Mouse (Mus musculus) heart, postnatal 36 days (tissue): ENCODE measurements around the gene Rbm15. TPM values are rescaled to one million over a fixed set of nuclear protein-coding genes. Genes with fewer than 3 reads are reported as not detected.

Experiments
- DNase-seq, 2 experiments: peaks; one replicate each; pipeline ENCODE4 v3.0.0; 2021 to 2022
- intact Hi-C: fragments of 180-260 bp; cut with DNase I; formaldehyde crosslinking; loops from one replicate; pipeline ENCODE4 v1.15.1; 2025
- total RNA-seq, 2 experiments: library from RNA; stranded (reverse); gene quantifications; 2 replicates each; pipeline ENCODE4 v1.2.3; 2021

Gene Rbm15
- total RNA-seq = 10 to 100 TPM; 22.5 to 24.4 TPM

DNA sequence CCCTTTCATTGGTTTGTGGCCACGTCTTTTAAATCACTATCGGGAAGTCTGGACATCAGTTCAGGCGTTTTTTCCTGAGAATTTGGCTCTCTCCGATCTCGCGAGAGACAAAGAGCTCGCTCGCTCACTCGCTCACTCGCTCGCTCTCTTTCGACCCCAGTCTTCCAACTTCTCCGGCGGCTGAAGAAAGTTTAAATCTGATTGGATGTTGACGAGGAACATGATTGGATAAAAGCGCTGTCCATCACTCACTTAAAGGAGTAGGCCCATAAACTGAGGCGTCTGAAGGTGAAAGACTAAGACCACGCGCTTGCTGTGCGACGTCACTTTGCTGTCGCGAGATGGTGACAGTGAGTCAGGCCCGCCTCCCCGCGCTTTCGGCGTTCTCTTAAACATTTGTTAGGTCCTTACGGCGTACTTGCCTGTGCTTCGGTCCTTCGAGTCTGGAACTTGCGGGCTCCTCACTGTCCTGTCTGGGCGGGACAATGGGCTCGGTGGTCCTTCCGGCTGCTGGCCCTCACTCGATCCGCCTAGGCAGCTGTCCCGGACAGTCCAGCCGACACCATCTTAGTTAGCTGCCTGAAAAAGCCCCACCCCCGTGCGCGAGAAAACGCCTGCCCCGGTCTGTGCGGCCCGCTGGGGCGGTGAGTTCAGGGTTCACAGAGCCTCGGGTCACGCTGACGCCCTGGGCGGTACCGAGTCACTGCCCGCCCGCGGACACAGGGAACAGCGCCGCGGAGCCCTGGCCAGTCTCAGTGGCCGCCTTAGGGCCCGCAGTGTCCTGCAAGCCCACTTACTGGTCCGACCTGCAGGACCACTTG lies at the start of gene Rbm15:
TSS of gene Rbm15 (minus strand) at position 293 of the 821 bp plus-strand sequence.
- intact Hi-C loops = loop anchor here (2.0 kb wide), 1 partner anchor 55 kb away; the partner anchor contains the start of gene Lamtor5
- DNase-seq = peak; percentile 92 to 95

GRCm38 (mm10) chr3:107379422-107379821 lies 45.9 kb upstream of the Rbm15 start:
- intact Hi-C loops = loop anchor here (2.0 kb wide), 1 partner anchor 19 kb away; no protein-coding TSS in a partner anchor
- peak; percentile 72 to 76 for DNase-seq

DNA sequence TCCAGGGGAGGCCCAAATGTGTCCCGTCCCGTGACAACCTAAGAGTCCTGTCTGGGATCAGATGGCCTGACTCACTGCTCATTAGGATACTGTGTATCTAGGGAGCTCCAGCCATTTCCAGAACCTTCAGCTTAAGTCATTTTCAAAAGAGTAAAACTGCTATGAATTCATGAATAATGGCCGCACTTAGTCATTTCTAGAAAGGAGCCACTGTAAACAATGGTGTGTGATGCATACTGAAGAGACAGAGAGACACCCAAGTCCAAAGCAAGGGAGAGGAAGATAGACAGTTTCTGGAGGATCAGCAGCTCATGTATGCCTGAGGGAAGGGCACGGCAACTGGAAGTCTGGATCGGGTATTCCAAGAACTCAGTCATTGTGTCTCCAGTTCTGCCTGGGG lies 45.2 kb upstream of the Rbm15 start:
- intact Hi-C loops = loop anchor here (2.0 kb wide), 1 partner anchor 18 kb away; no protein-coding TSS in a partner anchor

DNA sequence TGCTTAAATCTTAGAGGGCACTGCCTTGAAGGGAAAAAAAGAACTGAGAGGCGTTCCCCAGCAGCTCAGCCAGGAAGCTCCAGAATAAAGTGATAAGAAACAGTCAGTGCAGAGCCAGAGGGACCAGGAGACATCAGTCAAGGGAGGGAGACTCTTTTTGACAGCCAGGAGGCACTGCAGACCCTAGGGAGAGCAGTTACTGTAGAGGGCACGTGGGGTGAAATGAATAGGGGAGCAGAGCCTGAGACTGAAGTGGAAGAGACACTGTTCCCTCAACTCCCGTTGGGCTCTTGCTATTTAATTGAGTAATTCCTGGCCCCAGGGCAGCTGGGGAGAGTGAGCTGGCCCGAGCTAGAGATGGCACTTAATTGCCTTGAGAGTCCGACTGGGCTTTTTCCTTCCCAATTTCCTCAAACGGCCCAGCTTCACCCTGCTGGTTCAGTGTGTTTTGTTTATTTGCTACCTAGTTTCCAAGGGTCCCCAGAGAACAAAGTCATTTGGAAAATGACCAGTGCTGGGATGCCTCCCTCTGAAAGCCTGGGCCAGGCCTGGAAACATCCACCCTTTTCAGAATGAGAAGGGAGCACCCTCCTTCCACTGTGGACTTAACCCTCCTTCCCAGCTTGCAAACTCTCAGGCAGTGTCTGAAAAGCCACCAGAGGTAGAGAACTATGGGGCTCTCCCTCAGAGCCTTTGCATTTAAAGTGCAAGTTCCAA lies 41.6 kb upstream of the Rbm15 start:
- peak in 1 of 2 experiments; percentile 12 for DNase-seq
- intact Hi-C loops = no loop called here

More for the DNA sequence above, 45.2 kb upstream of the Rbm15 start:
- no peak for DNase-seq

DNA sequence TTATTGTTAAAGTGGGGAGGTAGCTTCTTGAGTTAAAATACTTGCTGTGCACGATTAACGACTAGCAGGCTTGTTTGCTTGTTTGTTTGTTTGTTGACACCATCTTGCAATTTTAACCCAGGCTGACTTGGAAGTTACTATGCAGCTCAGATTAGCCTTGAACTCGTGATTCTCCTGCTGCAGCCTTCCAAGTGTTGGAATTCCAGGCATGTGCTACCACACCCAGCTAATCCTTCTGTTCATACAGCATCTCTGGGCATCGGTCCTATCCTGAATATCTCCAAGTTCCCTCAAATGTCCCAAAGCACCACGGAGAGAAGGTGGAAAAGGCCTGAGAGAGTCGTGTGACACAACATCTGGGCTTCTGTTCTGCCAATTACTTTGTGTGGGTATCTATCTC lies 35.7 kb upstream of the Rbm15 start:
- intact Hi-C loops = no loop called here
- DNase-seq = no peak

- no peak for DNase-seq
- intact Hi-C loops = no loop called here
Observed at GRCm38 (mm10) chr3:107367938-107368599, 34.6 kb upstream of the Rbm15 start.

DNA sequence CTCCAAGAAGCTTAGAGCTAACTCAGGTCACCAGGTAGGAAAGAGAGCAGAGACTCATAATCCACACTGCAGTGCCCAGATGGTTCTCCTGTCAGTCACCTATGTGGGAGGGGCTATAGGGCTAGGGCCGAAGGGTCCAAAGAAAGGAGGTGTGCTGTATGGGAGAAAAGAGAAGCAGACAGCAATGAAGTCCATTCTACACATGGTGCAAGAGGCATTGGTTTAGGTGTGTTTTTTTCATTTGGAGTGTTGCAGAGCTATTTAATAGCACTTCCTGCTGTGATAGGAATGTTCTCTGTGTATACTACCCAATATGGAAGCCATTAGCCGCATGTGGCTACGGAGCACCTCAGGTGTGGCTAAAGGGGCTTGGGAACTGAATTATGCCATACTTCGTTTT lies 31.9 kb upstream of the Rbm15 start:
- no peak for DNase-seq

DNA sequence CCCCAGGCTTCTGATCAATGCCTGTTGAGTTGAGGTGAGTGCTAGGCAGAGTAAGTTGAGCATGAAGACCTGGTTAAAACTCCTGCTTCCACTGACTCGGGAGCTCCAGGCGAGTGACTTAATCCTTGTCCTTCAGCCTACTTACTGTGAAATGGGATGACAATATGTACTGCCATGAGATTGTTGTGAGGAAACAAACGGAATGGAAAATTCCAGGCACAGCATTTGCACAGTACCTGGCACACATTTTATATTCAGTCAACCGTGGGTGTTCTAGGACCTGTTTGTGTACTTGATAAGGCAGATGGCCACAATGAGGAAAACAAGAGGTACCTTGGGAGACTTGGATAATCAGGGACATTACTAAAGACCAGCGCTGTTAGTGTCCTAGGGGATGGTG lies 29.9 kb upstream of the Rbm15 start:
- DNase-seq = no peak
- intact Hi-C loops = no loop called here

More for the DNA sequence above, 31.9 kb upstream of the Rbm15 start:
- intact Hi-C loops = no loop called here

DNA sequence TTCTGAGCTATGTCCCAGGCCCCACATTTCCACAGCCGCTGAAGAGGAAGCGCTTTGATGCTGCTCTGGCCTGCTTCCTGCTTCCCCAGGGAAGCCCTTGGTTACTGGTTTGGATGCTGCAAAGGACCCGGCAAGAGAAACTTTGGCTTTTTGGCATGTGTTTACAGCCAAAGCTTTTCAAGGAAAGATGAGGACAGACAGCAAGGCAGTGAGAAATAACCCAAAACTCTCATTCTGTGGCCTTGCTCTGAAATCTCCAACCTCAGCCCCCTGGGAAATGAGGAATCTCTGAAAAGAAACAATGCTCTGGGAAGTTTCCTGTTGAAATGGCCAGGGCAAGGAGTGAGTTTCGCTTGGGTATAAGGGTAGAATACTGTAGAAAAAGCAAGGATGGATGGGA lies 26.9 kb upstream of the Rbm15 start:
- peak in 1 of 2 experiments; percentile 22 for DNase-seq
- intact Hi-C loops = loop anchor here (2.0 kb wide), 1 partner anchor 18 kb away; no protein-coding TSS in a partner anchor

DNA sequence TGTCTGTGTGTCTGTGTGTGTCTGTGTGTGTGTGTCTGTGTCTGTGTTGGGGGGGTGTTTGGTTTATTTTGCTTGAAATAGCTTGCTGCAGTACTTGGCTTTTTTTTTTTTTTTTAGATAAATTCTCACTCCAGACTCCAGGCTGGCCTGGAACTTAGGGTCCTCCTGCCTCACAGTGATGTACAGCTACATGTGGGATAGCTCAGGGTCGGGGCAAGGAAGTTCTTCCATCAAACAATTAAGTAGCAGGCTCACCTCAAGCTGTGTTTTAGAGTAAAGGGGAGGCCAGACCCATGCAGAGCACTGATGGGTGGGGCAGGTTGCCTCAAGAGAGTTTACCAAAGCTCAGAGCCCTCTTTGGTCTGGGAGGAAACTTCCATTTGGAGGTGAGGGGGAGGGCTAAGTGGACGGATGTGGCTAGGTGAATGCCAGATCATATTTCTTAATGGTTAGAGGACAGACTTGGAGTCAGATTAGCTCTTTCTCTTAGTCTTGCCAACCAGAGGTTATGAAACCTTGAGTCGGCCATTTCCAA lies 24.3 kb upstream of the Rbm15 start:
- intact Hi-C loops = loop anchor here (1.0 to 5.0 kb wide), 3 partner anchors 105 to 125 kb away; partner anchors contain the start of gene A630076J17Rik
- DNase-seq = no peak

DNA sequence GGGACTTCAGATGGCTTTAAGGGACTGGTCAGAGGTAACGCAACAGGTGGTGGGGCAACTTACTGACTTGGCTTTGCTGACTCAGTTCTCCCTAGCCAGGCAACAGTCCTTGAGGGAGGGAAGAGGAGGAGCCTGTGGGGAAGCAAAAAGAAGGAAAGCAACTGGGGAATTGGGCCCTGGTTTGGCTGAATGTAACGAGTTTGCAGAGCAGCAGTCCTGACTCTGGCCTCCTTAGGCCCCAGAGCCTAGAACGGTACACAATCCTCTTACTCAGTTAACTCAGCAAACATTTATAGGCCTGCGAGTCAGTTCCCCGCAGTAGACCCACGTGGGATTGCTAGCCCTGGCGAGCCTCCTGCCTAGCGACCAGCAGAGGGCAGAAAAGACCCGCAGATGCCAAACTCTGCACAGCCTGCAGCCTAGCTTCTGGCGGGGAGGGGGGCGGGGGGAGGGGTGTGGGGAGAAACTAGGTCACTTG lies 23.5 kb upstream of the Rbm15 start:
- intact Hi-C loops = loop anchor here (1.0 to 5.0 kb wide), 3 partner anchors 105 to 125 kb away; partner anchors contain the start of gene A630076J17Rik
- DNase-seq = peak; percentile 78 to 81

DNA sequence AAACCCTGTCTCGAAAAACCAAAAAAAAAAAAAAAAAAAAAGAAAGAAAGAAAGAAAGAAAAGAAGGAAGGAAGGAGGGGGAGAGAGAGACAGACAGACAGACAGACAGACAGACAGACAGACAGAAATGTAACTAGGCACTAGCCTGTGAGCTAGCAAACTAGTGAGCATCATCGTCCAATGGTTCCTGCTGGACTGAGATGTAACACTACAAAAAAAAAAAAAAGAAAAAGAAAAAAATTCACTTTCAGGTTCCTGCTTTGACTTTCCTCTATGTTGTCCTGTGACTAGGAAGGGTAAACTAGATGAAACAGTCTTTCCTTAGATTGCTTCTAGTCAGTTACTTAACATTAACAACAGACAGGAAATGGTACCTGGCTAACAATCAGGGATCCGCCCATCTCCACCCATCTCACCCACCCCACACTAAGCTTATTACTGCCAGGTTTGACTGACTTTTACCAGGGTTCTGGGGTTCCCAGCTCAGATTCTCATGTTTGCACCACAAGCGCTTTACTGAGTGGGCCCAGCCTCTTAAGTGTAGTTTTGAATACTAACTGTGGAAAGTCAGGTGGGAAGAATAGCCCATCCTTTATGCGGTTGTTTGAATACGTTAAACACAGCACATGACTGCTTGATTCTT lies 22.3 kb upstream of the Rbm15 start:
- no peak for DNase-seq
- intact Hi-C loops = loop anchor here (5.0 kb wide), 1 partner anchor 123 kb away; the partner anchor contains the start of gene A630076J17Rik

DNA sequence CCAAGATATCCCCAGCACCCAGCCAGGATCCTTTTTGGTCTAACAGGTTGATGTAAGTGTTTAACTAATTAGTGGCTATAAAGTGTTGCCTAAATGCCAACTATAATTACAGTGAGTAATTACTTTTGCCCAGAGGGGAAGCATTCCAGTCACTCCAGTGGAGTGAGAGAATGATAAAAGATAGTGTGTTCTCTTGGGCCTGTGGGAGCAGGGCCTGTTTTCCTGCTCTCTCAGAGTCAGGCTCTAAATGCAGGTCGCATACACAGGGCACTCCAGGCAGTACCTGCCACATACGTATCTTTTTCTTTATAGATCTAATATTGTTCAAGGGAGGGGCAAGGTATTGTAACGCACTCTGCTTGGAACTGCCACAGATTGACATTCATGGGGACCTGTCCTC lies 18.2 kb upstream of the Rbm15 start:
- no peak for DNase-seq
- intact Hi-C loops = no loop called here

- no peak for DNase-seq
- intact Hi-C loops = no loop called here
Observed at GRCm38 (mm10) chr3:107349006-107349405, 15.5 kb upstream of the Rbm15 start.

GRCm38 (mm10) chr3:107345033-107345725 lies 11.7 kb upstream of the Rbm15 start:
- DNase-seq = no peak
- intact Hi-C loops = no loop called here

DNA sequence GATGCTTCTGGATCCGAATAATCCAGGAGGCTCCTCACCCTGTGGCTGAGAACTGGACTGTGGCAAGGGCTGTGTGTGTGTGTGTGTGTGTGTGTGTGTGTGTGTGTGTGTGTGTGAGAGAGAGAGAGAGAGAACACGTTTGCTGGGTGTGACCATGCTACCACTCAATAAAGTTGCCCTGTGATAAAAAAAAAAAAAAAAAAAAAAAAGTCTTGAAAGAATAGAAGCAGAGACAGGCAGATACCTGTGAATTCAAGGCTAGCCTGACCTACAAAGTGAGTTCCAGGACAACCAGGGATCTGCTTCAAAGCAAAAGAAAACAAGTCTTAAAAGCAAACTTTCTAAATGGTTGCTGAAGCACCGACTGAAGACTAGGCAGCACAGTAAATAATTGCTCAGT lies 10.5 kb upstream of the Rbm15 start:
- intact Hi-C loops = no loop called here

DNA sequence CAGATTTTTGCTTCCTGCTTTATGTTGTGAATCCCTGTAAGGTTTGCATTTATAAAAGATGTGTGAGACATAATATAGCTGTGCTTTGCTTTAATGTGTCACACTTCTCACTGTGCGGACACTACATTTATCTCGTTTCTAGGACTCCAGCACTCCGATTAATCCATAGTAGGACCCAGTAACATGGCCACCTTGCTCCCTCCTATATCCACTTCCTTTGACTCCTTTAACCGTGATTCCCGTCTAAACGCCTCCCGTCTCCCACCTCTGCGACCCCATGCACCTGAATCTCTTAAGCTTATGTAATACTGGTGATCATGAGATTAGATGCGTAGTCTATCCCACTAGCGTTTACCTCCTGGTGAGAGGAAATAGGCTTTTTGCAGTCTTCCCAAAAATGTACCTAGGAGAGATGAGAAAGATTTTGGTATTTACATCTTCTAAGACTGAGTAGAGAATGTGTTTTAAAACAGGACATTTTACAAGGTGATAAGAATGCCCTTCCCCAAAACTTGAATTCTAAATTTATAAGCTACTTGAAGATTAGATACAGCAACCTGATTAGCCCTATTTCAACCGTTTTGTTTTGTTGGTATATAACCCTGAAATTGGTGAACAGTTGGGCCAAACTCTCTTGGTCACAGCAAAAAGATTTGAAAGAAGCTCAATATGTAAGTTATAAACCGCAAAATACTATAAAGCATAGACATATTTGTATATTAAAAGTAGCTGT lies 895 bp upstream of the Rbm15 start:
- intact Hi-C loops = no loop called here

More for the DNA sequence above, 10.5 kb upstream of the Rbm15 start:
- no peak for DNase-seq

GRCm38 (mm10) chr3:107332960-107333380 lies 503 bp downstream of the Rbm15 start:
- DNase-seq = peak; percentile 88 to 93

More for the DNA sequence above, 895 bp upstream of the Rbm15 start:
- DNase-seq = no peak

More at GRCm38 (mm10) chr3:107332960-107333380, 503 bp downstream of the Rbm15 start:
- intact Hi-C loops = loop anchor here (2.0 kb wide), 1 partner anchor 54 kb away; the partner anchor contains the start of gene Lamtor5
